Mouse (Mus musculus) limb, embryonic 11.5 days (tissue): ENCODE measurements at regions not wholly inside any gene's neighbourhood (a gene's known extent, or its start where the extent isn't known, plus 50 kb on each side); places are given as distances from the start of the nearest gene placed in this dataset.

Experiments used
- ATAC-seq: fragments of 200-750 bp; cut with Nextera tagmentation; 2 replicates; pipeline ENCODE4 v1.8.0; 2017; ENCODE audit warnings: low read depth; ENCODE audit not compliant: insufficient number of reproducible peaks, low FRiP score, low TSS enrichment
- DNase-seq: peaks from one replicate; pipeline ENCODE4 v3.0.0-alpha.2; 2015; ENCODE audit warnings: low spot score
- H3K27ac ChIP-seq: fragments of 300-500 bp; sonication (generic); replicated peaks from 2 replicates; pipeline ENCODE4 v1.5.1; 2014; ENCODE audit warnings: low read depth, mild to moderate bottlenecking, low read length
- H3K27me3 ChIP-seq: fragments of 300-500 bp; sonication (generic); 2 replicates; pipeline ENCODE4 v1.6.1; 2014; ENCODE audit warnings: mild to moderate bottlenecking, low read length, mixed read lengths; ENCODE audit not compliant: control insufficient read depth, insufficient read depth
- H3K36me3 ChIP-seq: fragments of 300-500 bp; sonication (generic); 2 replicates; pipeline ENCODE4 v1.6.1; 2014; ENCODE audit warnings: mild to moderate bottlenecking, low read length, moderate library complexity, mixed read lengths; ENCODE audit not compliant: control insufficient read depth, insufficient read depth
- H3K4me1 ChIP-seq: fragments of 300-500 bp; sonication (generic); 2 replicates; pipeline ENCODE4 v1.6.1; 2014; ENCODE audit warnings: low read length, mixed read lengths; ENCODE audit not compliant: control insufficient read depth, insufficient read depth
- H3K4me2 ChIP-seq: fragments of 300-500 bp; sonication (generic); 2 replicates; pipeline ENCODE4 v1.6.1; 2014; ENCODE audit warnings: low read depth, mild to moderate bottlenecking, moderate library complexity; ENCODE audit not compliant: severe bottlenecking
- H3K4me3 ChIP-seq: fragments of 300-500 bp; sonication (generic); 2 replicates; pipeline ENCODE4 v1.5.1; 2014; ENCODE audit warnings: low read depth, low read length
- H3K9ac ChIP-seq: fragments of 300-500 bp; sonication (generic); 2 replicates; pipeline ENCODE4 v1.6.1; 2014; ENCODE audit warnings: mild to moderate bottlenecking, low read length
- H3K9me3 ChIP-seq: fragments of 300-500 bp; sonication (generic); 2 replicates; pipeline ENCODE4 v1.6.1; 2016; ENCODE audit warnings: low read length; ENCODE audit not compliant: control insufficient read depth
- WGBS: fragments of 180-500 bp; shearing (Covaris S2); extraction: QIAGEN DNeasy Blood & Tissue Kit; methylation state at CpG from one replicate; pipeline ENCODE4 v1.1.7; 2014; 5-methylcytosine and 5-hydroxymethylcytosine counted together

DNA sequence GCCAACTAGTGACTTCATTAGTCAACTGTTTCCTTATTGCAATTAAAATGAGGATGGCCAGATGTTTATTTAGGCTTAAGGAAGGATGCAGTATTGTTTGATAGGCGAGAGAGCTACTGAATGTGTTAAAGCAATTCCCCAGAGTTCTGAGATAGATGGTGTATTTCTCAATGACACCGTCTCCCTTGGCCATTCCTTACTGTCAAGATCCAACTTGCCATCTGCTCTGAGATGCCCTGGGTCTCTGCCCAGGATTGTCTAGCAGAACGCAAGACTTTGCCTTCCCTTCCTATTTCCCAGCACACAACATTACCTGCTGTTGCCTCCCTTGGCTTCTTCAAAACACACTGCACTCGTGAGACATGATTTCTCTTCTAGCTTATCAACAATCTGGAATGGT is 690.5 kb upstream of the Car8 start:
- no peak overlapping the region for H3K9ac ChIP-seq
- H3K27ac ChIP-seq = no peak overlapping the region
- no peak for DNase-seq
- H3K9me3 ChIP-seq = no peaks in the 10 kb centered on the region
- no peak overlapping the region for H3K4me2 ChIP-seq
- no peak overlapping the region for H3K4me3 ChIP-seq
- no peaks in the 10 kb centered on the region for H3K27me3 ChIP-seq
- H3K4me1 ChIP-seq = no peaks in the 10 kb centered on the region
- ATAC-seq = no peak
- WGBS = 75% methylated on average over 4 of the region's 4 CpGs
- no peaks in the 10 kb centered on the region for H3K36me3 ChIP-seq

DNA sequence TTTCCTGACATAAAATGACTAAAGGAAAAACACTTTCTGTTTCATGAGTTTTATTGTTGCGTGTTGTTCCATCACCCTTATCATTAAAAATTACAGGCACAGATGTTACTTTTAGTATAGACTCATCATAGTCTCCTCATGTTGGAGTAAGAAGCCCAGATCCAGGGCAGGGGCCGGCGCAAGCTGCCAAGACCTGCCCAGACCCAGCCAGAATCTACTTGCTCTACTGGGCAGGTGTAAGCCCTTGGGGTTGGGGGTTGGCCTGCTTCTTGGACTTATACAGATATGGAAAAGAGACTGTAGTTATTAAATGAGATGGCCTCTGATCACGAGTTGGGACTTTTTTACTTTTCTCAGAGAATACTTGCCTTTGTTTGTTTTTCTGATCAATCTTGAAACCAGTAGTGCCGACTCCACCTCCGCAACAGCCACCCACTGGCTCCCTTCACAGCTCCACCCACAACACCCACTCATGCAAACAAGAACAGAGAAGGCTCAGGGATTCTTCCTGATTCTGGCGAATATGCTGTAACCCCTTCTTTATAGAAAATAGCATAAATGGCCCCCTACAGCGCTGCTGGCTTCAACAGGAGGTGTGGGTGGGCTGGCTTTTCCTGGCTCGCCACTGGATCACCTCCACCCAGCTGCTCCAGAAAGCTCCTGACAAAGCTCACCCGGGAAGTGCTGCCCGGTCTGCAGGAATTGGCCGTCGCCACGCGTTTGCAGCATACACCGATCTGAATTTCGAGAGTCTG is 689.9 kb upstream of the Car8 start:
- DNase-seq (no peak), ATAC-seq (no peak)
- Histone ChIP-seq H3K36me3 (no peaks in the 10 kb centered on the region), H3K4me2 (no peak overlapping the region), H3K27me3 (no peaks in the 10 kb centered on the region), H3K4me1 (no peaks in the 10 kb centered on the region), H3K4me3 (no peak overlapping the region), H3K27ac (no peak overlapping the region), H3K9ac (no peak overlapping the region), H3K9me3 (no peaks in the 10 kb centered on the region)
- 54% methylated on average over 17 of the region's 17 CpGs for WGBS

DNA sequence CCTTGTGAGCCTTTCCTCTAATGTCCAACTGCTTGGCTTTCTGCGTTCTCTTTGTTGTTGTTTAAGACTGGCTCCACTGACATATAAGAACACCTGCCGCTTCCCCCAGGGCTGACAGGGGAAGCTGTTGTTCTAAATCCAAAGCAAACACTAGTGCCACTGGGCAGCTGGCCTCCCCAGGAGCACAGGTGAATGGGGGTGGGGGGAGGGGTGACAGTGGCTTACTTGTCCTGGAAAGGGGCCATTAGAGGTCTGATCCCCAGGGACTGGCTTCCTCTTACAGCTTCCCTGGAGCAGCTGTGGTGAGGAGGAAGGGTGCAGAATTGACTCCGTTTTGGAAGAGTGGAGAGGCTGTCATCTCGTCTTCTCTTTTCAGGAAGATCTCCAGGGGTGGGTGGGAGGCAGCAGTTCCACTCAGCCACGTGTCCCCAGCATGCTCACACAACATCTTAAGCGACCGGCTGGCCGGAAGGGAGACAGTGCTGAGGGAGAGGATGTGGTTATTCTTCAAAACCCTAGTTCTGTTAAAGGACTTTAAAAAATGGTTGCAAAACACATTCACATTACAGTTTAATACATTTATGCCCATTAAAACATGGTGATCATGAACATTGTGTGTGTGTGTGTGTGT is 688.5 kb upstream of the Car8 start:
- no peak for DNase-seq
- Histone ChIP-seq H3K4me1 (peaks cover 7% of the 10 kb centered on the region; the same call in 1 of the 2 replicates), H3K4me2 (no peak overlapping the region), H3K27me3 (no peaks in the 10 kb centered on the region), H3K4me3 (no peak overlapping the region), H3K36me3 (no peaks in the 10 kb centered on the region), H3K27ac (no peak overlapping the region), H3K9me3 (no peaks in the 10 kb centered on the region), H3K9ac (no peak overlapping the region)
- 40% methylated on average over 8 of the region's 8 CpGs for WGBS
- no peak for ATAC-seq

DNA sequence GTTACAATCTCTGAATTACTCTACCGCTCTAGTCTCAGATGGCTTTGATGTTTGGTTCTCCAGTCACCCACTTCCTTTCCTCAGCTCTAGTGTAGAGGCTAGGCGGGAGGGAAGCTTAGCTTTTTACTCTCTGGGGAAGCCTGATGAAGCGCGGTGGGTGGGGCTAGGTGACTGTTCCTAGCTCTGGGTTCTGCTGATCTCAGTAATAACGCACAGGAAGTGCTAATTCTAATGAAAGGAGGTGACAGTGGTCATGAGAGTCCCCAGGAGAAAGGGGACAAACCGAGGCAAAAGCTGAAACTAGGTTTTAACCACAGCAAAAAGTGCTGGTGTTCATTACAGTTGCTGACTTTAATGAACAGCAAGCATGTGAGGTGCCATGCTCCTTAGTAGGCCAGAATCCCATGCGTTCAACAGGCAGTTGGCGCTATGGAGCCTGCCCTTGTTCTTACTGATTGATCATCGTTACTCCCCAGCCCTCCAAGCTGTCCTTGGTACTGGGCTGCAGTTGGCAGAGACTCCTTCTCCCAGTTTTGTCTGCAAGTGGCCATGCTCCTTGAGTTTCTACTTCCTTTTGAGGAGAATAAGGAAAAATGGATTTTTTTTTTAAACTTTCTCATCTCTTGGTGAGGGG is 687.9 kb upstream of the Car8 start:
- H3K36me3 ChIP-seq = no peaks in the 10 kb centered on the region
- WGBS = 32% methylated on average over 9 of the region's 9 CpGs
- no peak overlapping the region for H3K4me3 ChIP-seq
- DNase-seq (no peak), ATAC-seq (no peak)
- H3K9me3 ChIP-seq = no peaks in the 10 kb centered on the region
- H3K9ac ChIP-seq = no peak overlapping the region
- peaks cover 12% of the 10 kb centered on the region for H3K4me1 ChIP-seq
- H3K27ac ChIP-seq = no peak overlapping the region
- no peaks in the 10 kb centered on the region for H3K27me3 ChIP-seq
- no peak overlapping the region for H3K4me2 ChIP-seq

DNA sequence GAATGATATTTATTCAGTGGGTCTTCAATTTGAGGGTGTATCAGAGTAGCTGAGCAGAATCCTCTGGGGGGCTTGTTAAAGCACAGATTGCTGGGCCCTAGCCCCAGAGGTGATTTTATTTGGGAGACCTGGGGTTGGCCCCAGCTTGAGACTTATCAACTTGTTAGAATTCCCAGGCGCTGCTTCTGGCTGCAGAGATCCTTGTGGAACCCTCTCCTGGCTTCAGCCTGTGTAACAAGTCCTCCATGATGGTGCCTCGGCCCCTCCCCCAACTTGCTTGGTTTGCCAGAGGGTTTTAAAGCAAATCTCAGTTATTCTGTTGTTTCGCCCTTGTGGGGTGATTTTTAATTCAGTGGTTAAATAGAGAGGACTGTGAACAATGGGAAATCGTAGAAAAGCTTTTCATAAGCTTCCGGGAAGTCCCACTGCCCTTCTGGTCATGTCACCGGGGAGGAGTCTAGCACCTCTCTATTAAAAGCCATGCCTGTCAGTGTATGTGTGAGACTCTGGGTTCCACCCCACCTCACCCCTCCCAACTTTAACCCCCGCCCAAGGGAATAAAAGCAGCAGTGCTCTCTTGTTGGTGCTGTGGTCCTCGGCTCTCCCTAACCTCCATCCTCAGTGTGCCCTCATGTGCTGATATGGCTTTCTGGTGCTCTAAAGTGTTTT is 684.0 kb upstream of the Car8 start:
- WGBS = 48% methylated on average over 8 of the region's 8 CpGs
- ATAC-seq = no peak
- Histone ChIP-seq H3K27ac (no peak overlapping the region), H3K27me3 (0 out of 2 replicates have a peak, but pooled peaks cover 2% of the 10 kb centered on the region), H3K36me3 (no peaks in the 10 kb centered on the region), H3K4me2 (no peak overlapping the region), H3K9ac (no peak overlapping the region), H3K4me3 (no peak overlapping the region), H3K4me1 (peaks cover 23% of the 10 kb centered on the region), H3K9me3 (no peaks in the 10 kb centered on the region)
- DNase-seq = peak; percentile 57

DNA sequence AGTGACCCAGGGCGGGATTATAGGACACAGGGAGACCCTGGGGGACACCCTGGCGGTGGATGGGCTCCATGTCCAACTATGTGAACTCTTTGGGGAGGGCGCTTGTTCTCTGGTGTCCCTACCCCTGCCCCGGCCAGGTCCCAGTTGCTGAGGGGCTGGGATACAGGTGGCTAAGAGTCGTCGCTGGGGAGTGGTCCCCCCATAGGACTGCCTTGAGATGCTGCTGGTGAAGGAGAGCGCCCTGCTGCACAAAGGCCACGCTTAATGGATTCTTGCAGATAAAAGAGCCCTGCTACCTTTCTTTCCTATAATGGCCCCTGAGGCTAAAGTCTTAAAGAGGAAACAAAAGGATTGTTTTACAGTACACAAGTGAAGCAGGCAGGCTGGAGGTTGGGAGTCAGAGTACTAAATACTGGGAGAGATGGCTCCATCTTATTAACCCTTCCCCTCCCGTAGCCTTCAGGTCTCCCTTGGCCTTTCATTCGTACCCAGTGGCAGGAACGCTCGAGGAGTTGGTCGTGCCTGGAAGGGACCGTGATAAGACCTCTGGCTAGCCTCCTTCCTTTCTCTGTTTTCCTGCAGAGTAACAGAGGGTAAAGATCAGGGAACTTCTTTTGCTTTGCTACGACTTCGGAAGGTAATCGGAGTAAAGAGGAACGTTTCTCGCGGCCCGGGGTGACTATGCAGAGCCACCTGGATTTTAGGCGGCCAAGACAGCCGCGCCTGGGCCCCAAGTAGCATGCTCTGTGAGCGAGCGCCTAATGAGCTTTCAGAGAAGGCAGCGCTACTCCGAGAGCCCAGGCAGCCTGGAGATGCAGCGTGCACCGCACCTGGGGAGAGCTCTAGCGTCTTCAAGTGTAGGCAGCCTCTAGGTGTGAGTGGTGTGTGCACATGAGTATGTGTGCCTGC is 682.9 kb upstream of the Car8 start:
- Histone ChIP-seq H3K9me3 (no peaks in the 10 kb centered on the region), H3K4me2 (peak overlapping the region; percentile 37), H3K27ac (0 out of 2 replicates have a peak overlapping the region, but pooled peaks have one; percentile 21), H3K4me3 (0 out of 2 replicates have a peak overlapping the region, but pooled peaks have one; percentile 5), H3K27me3 (0 out of 2 replicates have a peak, but pooled peaks cover 2% of the 10 kb centered on the region), H3K36me3 (no peaks in the 10 kb centered on the region), H3K9ac (peak overlapping the region; percentile 43), H3K4me1 (peaks cover 23% of the 10 kb centered on the region)
- peak; percentile 71 for DNase-seq
- 8% methylated on average over 31 of the region's 31 CpGs for WGBS
- peak; percentile 36; the same call in 1 of the 2 replicates for ATAC-seq

DNA sequence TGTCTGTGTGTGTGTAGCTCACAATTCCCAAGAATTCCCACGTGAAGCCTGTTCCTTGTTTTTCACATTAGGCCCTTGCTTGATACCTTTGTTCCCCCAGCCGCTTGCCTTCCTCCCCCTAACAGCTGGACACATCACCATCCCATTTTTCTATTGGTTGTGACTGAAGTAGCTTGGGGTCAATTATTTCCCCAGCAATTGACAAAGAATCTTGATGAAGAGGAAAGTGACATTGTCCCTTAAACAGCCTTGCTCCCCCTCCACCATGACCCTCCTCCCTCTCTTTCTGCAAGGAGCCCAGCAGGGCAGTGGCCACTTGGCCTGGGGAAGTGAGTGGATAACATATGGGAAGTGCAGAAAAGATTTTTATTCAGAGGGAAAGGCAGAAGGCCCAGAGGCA is 681.5 kb upstream of the Car8 start:
- Histone ChIP-seq H3K27ac (no peak overlapping the region), H3K4me3 (no peak overlapping the region), H3K4me2 (no peak overlapping the region), H3K9me3 (no peaks in the 10 kb centered on the region), H3K27me3 (0 out of 2 replicates have a peak, but pooled peaks cover 2% of the 10 kb centered on the region), H3K4me1 (peaks cover 23% of the 10 kb centered on the region), H3K9ac (no peak overlapping the region), H3K36me3 (no peaks in the 10 kb centered on the region)
- 49% methylated on average over 2 of the region's 2 CpGs for WGBS
- DNase-seq = no peak
- ATAC-seq = no peak
